Mouse (Mus musculus) kidney, postnatal 10 days (tissue): ENCODE results near the gene Bnip1.

Source experiments
- DNase-seq: peaks from one replicate; pipeline ENCODE4 v3.0.0; 2021; ENCODE audit warnings: mixed read lengths

Bnip1 gene

DNA sequence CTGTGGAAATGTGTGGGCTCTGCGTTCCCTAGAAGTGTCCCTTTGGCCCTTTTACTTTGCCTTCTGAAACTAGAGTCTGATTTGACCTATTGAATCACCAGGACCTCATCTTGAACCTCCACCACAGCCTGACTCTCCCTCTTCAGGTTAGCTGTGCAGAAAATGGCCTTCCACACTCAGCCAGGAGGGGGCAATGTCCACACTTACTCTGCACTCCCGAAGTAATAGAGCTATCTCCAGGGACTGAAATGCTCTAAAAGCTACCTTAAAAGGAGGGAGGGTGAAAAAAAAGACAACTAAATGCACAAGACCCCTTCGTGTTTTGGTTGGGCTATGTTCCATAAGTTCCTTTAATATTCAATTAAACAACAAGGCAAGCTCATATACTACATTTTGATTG is 13.9 kb downstream of the Bnip1 start:
- peak; percentile 79 for DNase-seq

DNA sequence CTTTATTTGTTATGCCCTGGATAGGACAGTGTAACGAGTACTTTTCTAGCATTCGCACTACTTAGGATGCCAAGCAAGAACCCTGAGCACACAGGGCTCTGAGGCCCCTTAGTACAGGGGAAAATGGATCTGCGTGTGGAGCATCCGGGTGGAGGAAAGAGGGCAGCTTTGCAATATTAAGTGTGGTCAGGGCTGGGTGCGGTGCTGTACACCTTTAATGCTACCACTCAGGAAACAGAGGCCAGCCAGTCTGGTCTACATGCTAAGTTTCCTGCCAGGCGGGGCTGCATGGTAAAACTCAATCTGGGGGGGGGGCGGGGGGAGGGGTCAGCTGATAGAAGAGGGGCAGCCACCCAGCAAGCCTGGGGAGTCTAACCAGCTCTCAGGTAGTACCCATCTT is 14.5 kb downstream of the Bnip1 start:
- DNase-seq = no peak

DNA sequence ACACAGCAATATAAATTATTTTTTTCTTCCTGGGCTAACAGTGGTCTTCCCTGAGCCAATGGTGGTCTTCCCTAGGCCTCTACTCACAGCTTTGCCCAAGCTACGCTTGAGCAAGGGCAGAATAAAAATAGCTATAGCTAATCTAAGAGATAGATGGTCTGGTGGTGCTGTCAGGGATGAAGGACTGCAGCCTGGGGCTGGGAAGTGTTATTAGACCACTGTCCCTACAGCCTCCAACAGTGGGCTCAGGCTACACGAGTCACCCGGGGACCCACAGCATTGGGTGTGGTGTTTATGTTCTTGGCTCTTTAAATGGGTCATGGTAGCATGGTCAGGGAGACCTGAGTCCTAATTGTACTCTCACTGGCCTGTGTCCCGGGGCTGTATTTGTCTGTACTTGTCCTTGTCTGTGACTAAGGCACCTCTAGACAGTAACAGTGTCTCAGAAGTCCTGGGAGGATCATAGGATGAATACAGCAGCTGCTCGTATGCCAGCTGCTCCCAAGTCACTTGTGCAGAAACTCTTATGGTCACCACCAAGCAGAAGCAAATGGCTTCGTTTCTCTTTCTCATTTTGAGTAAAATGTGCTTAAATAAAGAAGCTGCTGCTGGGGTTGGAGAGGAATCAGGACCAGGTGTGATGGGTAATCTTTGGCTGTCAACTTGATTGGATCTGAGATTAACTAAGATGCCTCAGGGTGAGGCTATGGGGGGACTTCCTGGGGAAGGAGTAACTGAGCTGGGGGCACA is 16.7 kb downstream of the Bnip1 start:
- no peak for DNase-seq

DNA sequence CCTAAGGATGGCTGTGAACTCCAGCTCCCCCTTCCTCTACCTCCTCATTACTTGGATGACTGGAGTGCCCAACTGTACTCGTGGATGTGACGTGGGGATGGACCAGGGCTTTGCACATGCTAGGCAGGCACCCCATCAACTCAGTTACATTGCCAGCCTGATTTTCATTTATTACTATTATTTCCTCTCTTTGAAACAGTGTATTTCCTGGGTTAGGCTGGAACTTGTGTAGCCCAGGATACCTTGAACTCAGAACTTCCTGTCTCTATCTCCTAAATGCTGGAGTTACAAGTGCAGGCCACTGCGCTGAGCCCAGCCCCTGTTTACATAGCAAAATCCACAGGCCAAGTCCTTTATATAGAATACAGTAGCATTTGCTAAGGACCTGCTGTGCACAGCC is 22.0 kb downstream of the Bnip1 start:
- no peak for DNase-seq

DNA sequence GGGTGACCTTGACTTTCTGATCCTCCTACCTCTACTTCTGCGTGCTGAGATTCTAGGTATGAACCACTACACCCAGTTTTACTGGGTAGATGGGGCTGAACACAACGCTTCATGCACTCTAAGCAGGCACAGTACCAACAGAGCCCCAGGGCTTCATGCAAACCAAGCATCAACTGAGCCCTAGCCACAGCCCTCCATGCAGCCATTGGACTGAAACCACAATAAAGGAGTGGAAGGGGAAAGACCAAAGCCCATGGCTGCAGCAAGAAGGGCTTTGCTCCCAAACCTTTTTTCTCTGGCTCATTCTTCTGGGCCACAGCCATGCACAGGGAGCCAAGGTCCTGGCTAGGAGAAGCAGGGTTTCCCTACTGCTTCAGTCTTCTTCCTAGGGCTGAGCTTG is 31.7 kb downstream of the Bnip1 start:
- no peak for DNase-seq

DNA sequence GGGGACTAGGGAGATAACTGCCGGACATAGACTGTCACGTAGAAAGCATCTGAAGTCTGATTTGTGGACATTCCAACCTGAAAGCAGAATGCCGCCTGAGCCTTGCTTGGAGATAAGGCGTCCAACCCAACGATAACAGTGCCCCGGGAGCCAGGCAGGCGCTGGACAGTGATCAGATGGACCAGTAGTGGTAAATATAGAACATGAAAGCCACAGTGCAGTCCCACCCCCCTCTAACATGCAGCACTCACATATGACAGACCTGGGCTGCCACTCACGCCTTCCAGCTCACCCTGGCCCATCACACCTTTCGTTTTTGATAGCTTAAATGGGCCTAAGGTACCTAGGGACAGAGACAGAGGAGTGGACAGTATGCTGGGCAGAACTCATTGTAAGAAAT is 32.6 kb downstream of the Bnip1 start:
- no peak for DNase-seq

DNA sequence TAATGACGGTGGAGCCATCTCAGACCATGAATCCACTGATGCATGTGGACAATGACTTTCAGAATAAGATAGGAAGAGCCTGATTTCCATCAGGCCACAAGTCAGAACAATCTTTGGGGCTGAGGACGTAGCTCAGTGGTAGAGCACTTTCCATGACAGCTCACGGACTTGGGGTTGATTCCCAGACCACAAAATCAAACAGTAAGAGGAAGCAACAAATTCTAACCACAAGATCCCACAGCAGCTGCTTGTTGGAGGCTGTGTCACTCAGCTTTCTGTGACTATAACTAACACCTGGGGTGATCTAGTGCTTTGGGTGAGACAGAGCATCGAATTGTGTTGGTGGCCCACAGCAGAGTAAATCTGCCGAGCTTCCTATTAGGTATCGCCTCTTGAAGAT is 35.9 kb downstream of the Bnip1 start:
- no peak for DNase-seq

DNA sequence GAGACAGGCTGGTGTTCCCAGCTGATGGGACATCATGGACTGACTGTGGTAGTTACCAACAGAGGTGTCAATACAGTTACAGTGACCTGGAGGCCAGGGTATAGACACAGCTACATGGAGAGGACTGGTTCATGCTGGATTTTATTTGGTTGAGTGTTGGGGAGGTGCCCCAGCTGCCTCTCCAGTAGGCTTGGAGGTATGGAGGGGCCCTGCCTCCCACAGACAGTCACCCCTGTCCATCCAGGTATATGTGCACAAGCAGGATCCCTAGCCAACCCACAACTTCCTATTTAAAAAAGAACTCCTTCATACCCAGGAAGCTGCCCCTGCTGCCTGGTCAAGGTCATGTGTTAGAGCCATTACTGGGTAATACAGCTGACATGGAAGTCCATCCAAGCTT is 36.9 kb downstream of the Bnip1 start:
- DNase-seq = no peak

DNA sequence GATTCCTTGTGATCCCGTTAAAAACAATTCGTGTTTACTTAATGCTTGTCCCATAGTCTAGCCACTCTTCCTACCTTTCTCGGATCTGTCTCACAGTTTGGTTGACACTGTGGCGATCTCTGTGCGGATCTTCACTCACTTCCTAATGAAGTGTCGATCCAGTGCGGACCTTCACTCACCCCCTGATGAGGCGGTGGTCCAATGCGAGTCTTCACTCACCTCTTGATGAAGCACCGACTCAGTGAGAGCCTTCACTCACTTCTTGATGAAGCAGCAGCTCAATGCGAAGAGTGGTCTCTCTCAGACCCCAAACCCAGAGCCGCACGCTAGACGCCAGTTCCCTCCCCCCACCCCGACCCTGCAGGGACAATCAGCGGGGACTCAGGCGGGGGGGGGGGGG is 45.3 kb downstream of the Bnip1 start:
- DNase-seq = no peak

DNA sequence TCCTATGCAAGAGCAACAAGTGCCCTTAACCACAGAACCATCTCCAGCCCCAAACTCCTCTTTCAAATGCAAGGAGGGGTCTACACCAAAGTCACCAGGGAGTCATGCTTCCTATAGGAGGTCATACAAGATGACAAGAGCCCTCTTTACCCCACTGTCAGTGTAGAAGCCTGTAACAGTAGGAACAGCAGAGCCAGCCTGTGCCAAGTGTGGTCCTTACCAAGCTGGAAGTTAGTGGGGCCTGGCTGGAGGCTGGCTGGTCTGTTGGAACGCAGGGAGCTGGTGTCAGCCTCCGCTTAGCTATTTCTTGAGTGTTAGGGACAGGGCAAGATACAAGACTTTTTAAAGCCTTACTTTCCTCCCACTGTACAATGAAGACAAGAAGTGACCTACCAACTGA is 52.9 kb downstream of the Bnip1 start:
- DNase-seq = no peak

DNA sequence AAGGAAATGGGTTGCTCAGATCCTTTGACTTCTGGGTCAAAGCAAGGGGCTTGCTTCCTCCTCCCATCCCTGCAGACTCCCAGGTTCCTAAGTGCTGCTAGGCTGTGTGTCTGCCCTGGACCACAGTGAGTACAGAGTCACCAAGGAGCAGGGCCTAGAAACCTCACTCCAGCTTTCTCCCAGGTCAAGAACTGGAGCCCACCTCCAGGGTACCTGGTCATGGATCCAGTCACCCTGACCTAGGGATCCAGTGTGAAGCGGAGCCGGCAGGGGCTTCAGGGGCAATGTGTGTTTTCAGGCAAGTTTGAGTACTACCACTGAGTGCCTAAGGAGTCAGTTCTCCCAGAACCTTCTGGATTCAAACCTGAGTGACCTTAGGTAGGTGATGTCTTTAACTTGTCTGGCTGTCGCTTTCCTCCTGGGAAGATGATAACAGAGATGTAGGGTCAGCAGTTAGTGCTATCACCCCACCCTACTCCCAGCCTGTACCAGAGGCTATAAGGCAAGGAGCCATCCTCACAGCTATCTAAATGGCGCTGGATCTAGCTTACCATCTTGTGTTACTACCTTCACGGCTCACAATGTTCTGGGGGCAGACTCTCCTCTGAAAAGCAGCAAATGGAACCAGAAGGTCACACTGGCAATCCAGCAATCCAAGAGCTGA is 53.6 kb downstream of the Bnip1 start:
- DNase-seq = no peak

DNA sequence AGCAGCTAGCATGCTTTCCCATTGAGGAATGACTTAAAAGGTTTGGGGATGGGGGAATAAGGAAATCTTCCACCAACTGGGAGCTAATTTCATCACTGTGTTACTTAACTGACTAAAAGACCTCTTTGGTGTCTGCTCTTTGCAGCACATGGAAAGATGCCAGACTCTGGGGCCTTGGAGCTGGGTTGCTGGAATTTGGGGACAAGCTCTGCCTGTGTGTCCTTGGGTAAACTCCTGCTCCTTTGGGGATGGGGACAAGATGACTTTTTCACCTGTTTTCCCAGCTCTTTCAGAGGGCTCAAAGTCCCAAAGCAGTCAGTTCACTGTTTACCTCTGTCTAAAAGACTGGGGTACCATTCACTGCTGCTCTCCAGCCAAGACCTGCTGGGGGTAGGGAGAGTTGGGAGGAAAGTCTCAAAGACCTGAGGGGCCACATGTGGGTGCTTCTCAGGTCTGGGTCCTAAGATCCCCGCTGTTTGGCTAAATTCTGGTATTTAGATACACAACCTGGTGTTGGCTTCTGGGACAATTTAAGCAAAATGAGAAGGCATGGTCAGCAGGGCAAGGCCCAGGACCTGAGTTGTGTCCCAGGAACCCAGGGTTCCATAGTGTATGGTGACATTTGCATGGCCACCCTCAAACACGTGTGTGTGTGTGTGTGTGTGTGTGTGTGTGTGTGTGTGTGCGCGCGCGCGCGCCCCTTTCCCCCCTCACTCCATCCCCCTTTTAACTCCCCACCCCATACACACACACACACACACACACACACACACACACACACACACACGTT is 54.3 kb downstream of the Bnip1 start:
- DNase-seq = no peak

DNA sequence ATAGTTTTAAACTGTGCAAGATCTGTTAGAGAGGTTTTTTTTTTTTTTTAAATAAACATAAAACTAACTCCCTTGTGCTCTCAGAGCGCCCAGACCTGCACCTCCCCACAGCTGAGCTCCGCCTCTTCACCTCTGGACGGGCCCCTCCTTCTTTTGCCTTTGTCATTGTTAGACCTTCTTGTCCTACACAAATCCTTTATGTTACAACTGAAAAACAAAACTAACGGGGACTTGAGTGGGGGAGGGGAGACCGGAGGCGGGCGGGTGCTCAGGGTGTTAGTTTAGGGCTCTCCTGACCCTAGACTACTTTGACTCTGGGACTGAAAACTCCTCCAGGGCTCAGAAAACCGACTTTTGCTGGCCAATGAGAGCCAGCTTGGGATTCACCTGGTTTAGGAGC is 55.1 kb downstream of the Bnip1 start:
- DNase-seq = no peak

DNA sequence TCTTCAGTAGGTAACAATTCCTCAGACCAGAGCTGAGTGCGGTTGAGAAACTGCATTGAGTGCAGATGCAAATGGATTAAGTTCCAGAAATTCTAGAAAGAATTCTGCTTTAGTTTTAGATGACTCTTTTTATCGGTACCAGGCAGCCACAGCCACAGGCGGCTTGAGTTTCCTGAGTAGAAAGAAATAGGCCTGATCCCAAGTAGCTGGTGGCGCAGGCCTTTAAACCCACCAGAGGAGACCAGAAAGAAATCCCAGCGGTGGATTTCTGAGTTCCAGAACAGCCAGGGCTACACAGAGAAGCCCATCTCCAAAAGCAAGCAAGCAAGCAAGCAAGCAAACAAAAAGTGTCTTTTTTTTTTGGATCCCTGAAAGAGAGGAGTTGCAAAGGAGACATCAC is 55.5 kb downstream of the Bnip1 start:
- no peak for DNase-seq

DNA sequence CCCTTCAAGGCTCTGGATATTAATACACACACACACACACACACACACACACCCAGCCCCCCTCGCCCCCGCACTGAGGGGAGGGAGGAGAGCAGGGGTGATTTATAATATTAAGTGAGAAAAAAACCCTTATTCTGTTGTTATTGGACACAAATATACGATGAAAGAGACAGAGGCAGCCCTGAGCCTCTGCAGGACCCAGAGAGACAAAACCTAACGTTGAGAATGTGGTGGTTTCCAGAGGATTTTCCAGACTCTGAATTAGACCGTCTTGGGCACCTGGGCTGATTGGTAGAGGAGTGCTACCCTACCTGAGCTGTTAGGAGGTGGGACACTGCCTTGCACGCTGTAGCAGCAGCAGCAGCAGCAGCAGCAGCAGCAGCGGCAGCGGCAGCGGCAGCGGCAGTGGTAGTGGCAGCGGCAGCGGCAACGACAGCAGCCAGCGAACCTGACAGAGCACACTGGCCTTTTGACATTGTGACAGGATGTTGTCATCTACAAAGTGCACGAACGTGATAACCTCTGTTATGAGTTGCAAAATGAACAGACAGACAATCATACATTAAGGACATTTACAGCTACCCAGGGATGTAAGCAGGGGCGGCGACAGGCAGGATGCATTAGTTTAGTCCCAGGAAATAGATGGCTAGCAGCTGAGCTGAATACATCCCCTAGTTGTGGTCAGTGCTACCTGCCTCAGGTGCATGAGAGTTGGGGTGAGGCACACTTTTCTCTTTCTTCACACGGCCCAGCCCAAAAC is 56.1 kb downstream of the Bnip1 start:
- DNase-seq = no peak

DNA sequence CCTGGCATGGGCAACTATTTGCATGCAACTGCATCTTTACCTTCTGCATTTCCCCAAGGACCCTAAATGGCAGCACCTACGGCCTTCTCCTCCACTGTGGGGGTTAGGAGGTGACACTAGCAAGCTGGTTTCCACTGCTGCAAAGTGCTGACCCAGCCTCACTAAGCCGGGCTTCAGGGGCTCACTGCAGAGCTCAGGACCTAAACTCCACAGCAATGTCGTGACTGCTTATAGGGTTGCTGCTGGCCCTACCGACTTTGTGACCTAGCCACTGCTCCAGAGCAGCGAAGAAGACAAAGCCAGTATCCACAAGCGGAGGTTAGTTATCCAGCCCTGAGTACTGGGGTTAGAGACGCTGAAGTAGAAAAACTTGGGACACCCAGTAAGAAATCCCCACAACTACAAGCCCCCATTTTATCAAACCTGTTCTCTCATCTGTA is 56.7 kb downstream of the Bnip1 start:
- DNase-seq = no peak

DNA sequence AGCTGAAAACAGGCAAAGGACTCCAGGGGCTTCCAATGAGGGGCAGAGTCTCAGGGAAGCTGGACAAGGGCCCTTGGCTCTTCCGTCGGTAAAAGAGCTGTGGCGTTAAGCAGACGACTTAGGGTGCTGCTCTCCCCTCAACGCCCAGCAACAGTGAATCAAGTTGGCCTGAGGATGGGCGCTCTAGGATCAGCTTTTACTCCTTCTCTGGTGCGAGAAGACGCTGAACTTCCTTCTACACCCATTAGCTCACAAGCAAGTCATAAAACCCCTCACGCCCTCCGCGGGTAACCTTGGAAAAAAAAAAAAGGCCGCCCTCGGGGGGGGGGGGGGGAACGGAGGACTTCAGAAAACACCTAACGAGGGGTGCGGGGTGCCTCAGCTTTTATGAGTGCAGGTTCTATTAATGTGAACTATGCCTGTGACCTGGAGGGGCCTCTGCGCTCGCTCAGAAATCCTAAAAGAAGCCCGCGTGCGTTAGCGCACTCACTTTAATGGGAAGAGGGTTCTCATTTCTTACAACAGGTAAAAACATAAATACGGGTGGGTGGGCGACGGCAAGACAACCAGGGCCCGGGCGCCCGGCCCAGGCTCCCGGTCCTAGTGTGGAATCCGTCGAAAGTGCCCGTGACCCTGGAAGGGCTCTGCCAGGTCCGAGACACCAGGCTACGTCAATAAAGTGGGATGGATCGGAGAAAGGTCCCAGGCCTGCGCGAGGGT is 57.5 kb downstream of the Bnip1 start:
- no peak for DNase-seq

DNA sequence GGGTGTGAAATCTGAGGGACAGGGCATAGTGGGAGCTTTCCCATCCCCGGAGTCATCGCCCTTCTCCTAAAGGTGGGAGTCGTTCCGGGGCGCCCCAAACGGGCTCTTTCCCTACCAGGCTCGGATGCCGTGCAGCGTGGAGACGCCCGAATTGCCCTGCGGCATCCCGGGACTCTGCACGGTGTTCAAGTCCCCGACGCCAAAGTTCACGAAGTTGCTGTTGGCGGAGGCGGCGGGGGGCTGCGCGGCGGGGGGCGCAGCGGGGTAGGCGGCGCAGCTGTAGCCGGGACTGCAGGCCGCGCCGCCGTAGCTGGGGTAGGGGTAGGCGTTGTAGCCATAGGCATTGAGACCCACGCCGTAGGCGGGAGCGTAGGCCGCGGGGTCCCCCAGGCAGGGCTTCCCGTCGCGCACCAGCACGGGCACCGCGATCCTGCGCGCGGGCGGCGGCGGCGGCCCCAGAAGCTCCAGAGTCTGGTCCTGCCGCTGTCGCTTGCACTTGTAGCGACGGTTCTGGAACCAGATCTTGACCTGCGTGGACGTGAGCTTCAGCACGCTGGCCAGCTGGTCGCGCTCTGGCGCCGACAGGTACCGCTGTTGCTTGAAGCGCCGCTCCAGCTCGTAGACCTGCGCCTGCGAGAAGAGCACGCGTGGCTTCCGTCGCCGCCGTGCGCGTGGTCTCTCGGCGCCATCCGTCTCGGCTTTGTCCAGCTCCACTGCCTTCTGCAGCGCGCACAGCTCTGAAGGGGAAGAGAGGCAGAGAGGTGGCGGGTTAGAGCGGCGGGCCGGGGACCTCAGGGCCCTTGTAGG is 58.2 kb downstream of the Bnip1 start:
- DNase-seq = no peak

DNA sequence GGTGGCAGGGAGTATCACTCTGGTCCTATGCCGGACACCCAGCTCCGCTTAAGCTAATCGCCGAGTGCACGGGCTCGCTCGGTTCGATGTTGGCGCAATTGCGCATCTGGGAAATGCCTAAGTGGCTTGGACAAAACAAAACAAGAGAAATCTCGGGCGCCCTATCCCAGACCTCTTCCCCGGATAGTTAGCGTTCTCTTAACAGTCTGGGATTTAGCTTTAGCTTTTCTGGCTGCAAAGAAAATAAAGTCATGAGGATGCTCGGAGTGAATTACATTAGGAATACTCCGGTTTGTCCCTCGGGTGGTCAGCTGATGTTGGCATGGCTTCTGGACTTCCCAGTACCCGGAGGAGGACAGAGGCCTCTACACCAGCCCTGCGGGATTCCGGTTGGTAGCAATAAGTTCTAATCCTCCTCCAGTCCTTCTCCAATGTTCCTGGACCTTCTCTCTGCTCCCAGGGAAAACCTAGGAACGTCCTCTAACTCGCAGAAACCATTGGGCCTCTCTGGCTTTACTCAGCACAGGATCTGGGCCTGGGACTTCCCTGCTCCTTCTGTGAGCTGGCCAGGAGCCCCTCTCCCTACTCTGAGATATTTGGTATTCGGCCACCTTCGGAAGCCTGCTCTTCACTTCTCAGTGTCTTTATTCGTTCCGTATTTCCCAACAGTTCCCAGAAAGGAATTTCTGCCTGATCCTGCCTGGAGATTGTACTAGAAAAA is 59.0 kb downstream of the Bnip1 start:
- DNase-seq = no peak

DNA sequence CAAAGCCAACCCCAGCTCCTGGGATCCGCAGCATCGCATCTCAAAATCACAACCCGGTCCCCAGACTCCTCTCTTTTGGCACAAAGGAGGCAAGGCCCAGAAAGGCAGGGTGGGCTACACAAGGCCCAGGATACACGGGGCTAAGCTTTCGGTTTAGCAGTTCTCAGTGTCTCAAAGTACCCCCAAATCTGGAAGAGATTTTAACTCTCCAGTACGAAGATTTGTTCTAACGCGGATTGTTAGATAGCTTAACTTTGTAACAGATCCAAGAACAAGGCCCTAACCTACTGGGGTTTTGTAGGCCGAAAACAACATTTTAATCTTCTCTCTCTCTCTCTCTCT is 59.5 kb downstream of the Bnip1 start:
- DNase-seq = no peak
